Mouse (Mus musculus) forebrain, embryonic 12.5 days (tissue): Measurements from ENCODE around the gene Hes5. TPM values are rescaled to one million over a fixed set of nuclear protein-coding genes. Genes with fewer than 3 reads are reported as not detected.

ENCODE experiments used
- ATAC-seq: fragments of 200-750 bp; cut with Nextera tagmentation; 2 replicates; pipeline ENCODE4 v1.8.0; 2017; ENCODE audit warnings: moderate TSS enrichment; ENCODE audit not compliant: low FRiP score
- H3K27ac ChIP-seq: fragments of 300-500 bp; sonication (generic); 2 replicates; pipeline ENCODE4 v1.5.1; 2016; ENCODE audit warnings: mild to moderate bottlenecking
- H3K27me3 ChIP-seq: fragments of 300-500 bp; sonication (generic); 2 replicates; pipeline ENCODE4 v1.6.1; 2016; ENCODE audit warnings: mild to moderate bottlenecking
- H3K36me3 ChIP-seq: fragments of 300-500 bp; sonication (generic); replicated peaks from 2 replicates; pipeline ENCODE4 v1.6.1; 2016; ENCODE audit warnings: mild to moderate bottlenecking
- H3K4me1 ChIP-seq: fragments of 300-500 bp; sonication (generic); 2 replicates; pipeline ENCODE4 v1.6.1; 2016
- H3K4me2 ChIP-seq: fragments of 300-500 bp; sonication (generic); 2 replicates; pipeline ENCODE4 v1.6.1; 2016; ENCODE audit warnings: mild to moderate bottlenecking, moderate library complexity
- H3K4me3 ChIP-seq: fragments of 300-500 bp; sonication (generic); replicated peaks from 2 replicates; pipeline ENCODE4 v1.5.1; 2016; ENCODE audit warnings: mild to moderate bottlenecking
- H3K9ac ChIP-seq: fragments of 300-500 bp; sonication (generic); 2 replicates; pipeline ENCODE4 v1.6.1; 2016; ENCODE audit warnings: mild to moderate bottlenecking
- H3K9me3 ChIP-seq: fragments of 300-500 bp; sonication (generic); 2 replicates; pipeline ENCODE4 v1.6.1; 2016
- WGBS: fragments of 180-500 bp; shearing (Covaris S2); methylation state at CpG from one replicate; pipeline ENCODE4 v1.1.7; 2016; 5-methylcytosine and 5-hydroxymethylcytosine counted together
- polyA plus RNA-seq: library from polyadenylated mRNA; unstranded; fragments of >200 nt; fragmentation: Nextera tagmentation; extraction: Ambion mirVana; gene quantifications from 2 replicates; pipeline ENCODE4 v1.2.1, GENCODE M21; 2016

Gene Hes5
- polyA plus RNA-seq, 1 experiment from 2014 or later = 456 TPM

- H3K27ac ChIP-seq = no peak within 1 kb of the TSS; the same call in 1 of the 2 replicates
- H3K4me1 ChIP-seq = peaks cover 4% of the 10 kb centered on the region
- no peaks in the 10 kb centered on the region for H3K27me3 ChIP-seq
- H3K36me3 ChIP-seq = no peaks in the 10 kb centered on the region
- H3K9me3 ChIP-seq = no peaks in the 10 kb centered on the region
- no peak within 1 kb of the TSS for H3K4me3 ChIP-seq
- no peak for ATAC-seq
- WGBS = 62% methylated on average over 12 of the region's 12 CpGs
- no peak within 1 kb of the TSS for H3K9ac ChIP-seq
- H3K4me2 ChIP-seq = no peak within 1 kb of the TSS
Measured at GRCm38 (mm10) chr4:154928395-154929087, 32.2 kb upstream of the Hes5 start, which contains the start of gene Tnfrsf14. Gene Tnfrsf14 (minus strand): TSS chr4:154928563.

- no peak overlapping the region for H3K27ac ChIP-seq
- no peaks in the 10 kb centered on the region for H3K9me3 ChIP-seq
- no peaks in the 10 kb centered on the region for H3K27me3 ChIP-seq
- H3K4me1 ChIP-seq = peaks cover 4% of the 10 kb centered on the region
- no peak overlapping the region for H3K4me2 ChIP-seq
- no peak for ATAC-seq
- no peaks in the 10 kb centered on the region for H3K36me3 ChIP-seq
- H3K4me3 ChIP-seq = no peak overlapping the region
- 87% methylated on average over 12 of the region's 12 CpGs for WGBS
- no peak overlapping the region for H3K9ac ChIP-seq
Measured at GRCm38 (mm10) chr4:154929088-154929660, 31.5 kb upstream of the Hes5 start.

GRCm38 (mm10) chr4:154933306-154933907 lies 27.3 kb upstream of the Hes5 start:
- Histone ChIP-seq H3K4me3 (no peak overlapping the region), H3K4me2 (no peak overlapping the region), H3K4me1 (peaks cover 13% of the 10 kb centered on the region), H3K36me3 (no peaks in the 10 kb centered on the region), H3K9me3 (no peaks in the 10 kb centered on the region), H3K9ac (no peak overlapping the region), H3K27ac (no peak overlapping the region), H3K27me3 (0 out of 2 replicates have a peak, but pooled peaks cover 3% of the 10 kb centered on the region)
- ATAC-seq = no peak
- 64% methylated on average over 13 of the region's 13 CpGs for WGBS

- WGBS = 100% methylated on average over 2 of the region's 2 CpGs
- no peak overlapping the region for H3K9ac ChIP-seq
- H3K36me3 ChIP-seq = no peaks in the 10 kb centered on the region
- ATAC-seq = no peak
- peaks cover 10% of the 10 kb centered on the region; the same call in 1 of the 2 replicates for H3K4me1 ChIP-seq
- H3K4me2 ChIP-seq = no peak overlapping the region
- no peak overlapping the region for H3K4me3 ChIP-seq
- H3K27ac ChIP-seq = no peak overlapping the region
- H3K9me3 ChIP-seq = no peaks in the 10 kb centered on the region
- 0 out of 2 replicates have a peak, but pooled peaks cover 3% of the 10 kb centered on the region for H3K27me3 ChIP-seq
Measured at GRCm38 (mm10) chr4:154934800-154935199, 25.9 kb upstream of the Hes5 start.

- no peak overlapping the region for H3K9ac ChIP-seq
- peaks cover 10% of the 10 kb centered on the region; the same call in 1 of the 2 replicates for H3K4me1 ChIP-seq
Measured at GRCm38 (mm10) chr4:154935788-154936187, 24.9 kb upstream of the Hes5 start.

GRCm38 (mm10) chr4:154936542-154937255 lies 24.0 kb upstream of the Hes5 start:
- H3K9me3 ChIP-seq = no peaks in the 10 kb centered on the region
- no peak overlapping the region for H3K4me2 ChIP-seq
- peaks cover 10% of the 10 kb centered on the region; the same call in 1 of the 2 replicates for H3K4me1 ChIP-seq
- no peaks in the 10 kb centered on the region for H3K36me3 ChIP-seq
- no peak overlapping the region for H3K27ac ChIP-seq
- no peak overlapping the region for H3K4me3 ChIP-seq
- 0 out of 2 replicates have a peak, but pooled peaks cover 8% of the 10 kb centered on the region for H3K27me3 ChIP-seq
- 51% methylated on average over 8 of the region's 8 CpGs for WGBS
- ATAC-seq = no peak
- no peak overlapping the region for H3K9ac ChIP-seq

More at GRCm38 (mm10) chr4:154935788-154936187, 24.9 kb upstream of the Hes5 start:
- Histone ChIP-seq H3K36me3 (no peaks in the 10 kb centered on the region), H3K27me3 (0 out of 2 replicates have a peak, but pooled peaks cover 8% of the 10 kb centered on the region), H3K4me2 (no peak overlapping the region), H3K27ac (no peak overlapping the region), H3K9me3 (no peaks in the 10 kb centered on the region), H3K4me3 (no peak overlapping the region)
- no peak for ATAC-seq
- WGBS = 78% methylated on average over 7 of the region's 7 CpGs

- Histone ChIP-seq H3K4me3 (no peak overlapping the region), H3K9me3 (no peaks in the 10 kb centered on the region), H3K4me2 (no peak overlapping the region), H3K4me1 (peaks cover 10% of the 10 kb centered on the region; the same call in 1 of the 2 replicates), H3K9ac (no peak overlapping the region), H3K27me3 (0 out of 2 replicates have a peak, but pooled peaks cover 8% of the 10 kb centered on the region), H3K27ac (no peak overlapping the region), H3K36me3 (no peaks in the 10 kb centered on the region)
- WGBS = 80% methylated on average over 1 of the region's 1 CpGs
- no peak for ATAC-seq
Measured at GRCm38 (mm10) chr4:154937746-154938145, 23.0 kb upstream of the Hes5 start.

- H3K9ac ChIP-seq = no peak overlapping the region
- H3K9me3 ChIP-seq = no peaks in the 10 kb centered on the region
- no peak for ATAC-seq
- peaks cover 19% of the 10 kb centered on the region for H3K4me1 ChIP-seq
- H3K36me3 ChIP-seq = no peaks in the 10 kb centered on the region
- H3K27ac ChIP-seq = no peak overlapping the region
- no peak overlapping the region for H3K4me3 ChIP-seq
- 81% methylated on average over 2 of the region's 2 CpGs for WGBS
- H3K27me3 ChIP-seq = peaks cover 5% of the 10 kb centered on the region; the same call in 1 of the 2 replicates
- no peak overlapping the region for H3K4me2 ChIP-seq
Measured at GRCm38 (mm10) chr4:154940156-154940555, 20.6 kb upstream of the Hes5 start.

GRCm38 (mm10) chr4:154941831-154942230 lies 18.9 kb upstream of the Hes5 start:
- H3K9me3 ChIP-seq = no peaks in the 10 kb centered on the region
- H3K9ac ChIP-seq = no peak overlapping the region

GRCm38 (mm10) chr4:154942632-154943322 lies 17.9 kb upstream of the Hes5 start:
- ATAC-seq = no peak
- 87% methylated on average over 10 of the region's 10 CpGs for WGBS
- Histone ChIP-seq H3K4me1 (peaks cover 33% of the 10 kb centered on the region), H3K4me3 (no peak overlapping the region), H3K27ac (no peak overlapping the region), H3K27me3 (peaks cover 5% of the 10 kb centered on the region; the same call in 1 of the 2 replicates), H3K4me2 (no peak overlapping the region), H3K9ac (no peak overlapping the region), H3K36me3 (no peaks in the 10 kb centered on the region), H3K9me3 (no peaks in the 10 kb centered on the region)

More at GRCm38 (mm10) chr4:154941831-154942230, 18.9 kb upstream of the Hes5 start:
- H3K4me3 ChIP-seq = no peak overlapping the region
- peaks cover 5% of the 10 kb centered on the region; the same call in 1 of the 2 replicates for H3K27me3 ChIP-seq
- WGBS = 97% methylated on average over 5 of the region's 5 CpGs
- peaks cover 26% of the 10 kb centered on the region for H3K4me1 ChIP-seq
- no peak for ATAC-seq
- H3K27ac ChIP-seq = no peak overlapping the region
- no peak overlapping the region for H3K4me2 ChIP-seq
- no peaks in the 10 kb centered on the region for H3K36me3 ChIP-seq

GRCm38 (mm10) chr4:154943323-154944039 lies 17.2 kb upstream of the Hes5 start:
- Histone ChIP-seq H3K36me3 (no peaks in the 10 kb centered on the region), H3K27ac (no peak overlapping the region)
- WGBS = 85% methylated on average over 6 of the region's 6 CpGs

More at GRCm38 (mm10) chr4:154943323-154944039, 17.2 kb upstream of the Hes5 start:
- ATAC-seq = no peak
- Histone ChIP-seq H3K9ac (no peak overlapping the region), H3K4me1 (peaks cover 39% of the 10 kb centered on the region), H3K4me3 (no peak overlapping the region), H3K9me3 (no peaks in the 10 kb centered on the region), H3K27me3 (peaks cover 5% of the 10 kb centered on the region; the same call in 1 of the 2 replicates), H3K4me2 (no peak overlapping the region)
